Mouse (Mus musculus) spleen, adult 2 months (tissue): Measurements from ENCODE around the gene Gm6993. TPM values are rescaled to one million over a fixed set of nuclear protein-coding genes. Genes with fewer than 3 reads are reported as not detected.

ENCODE experiments used
- DNase-seq, 2 experiments: peaks; one replicate each; pipeline versions ENCODE4 v3.0.0 to v3.0.0-alpha.2; 2012 to 2021; ENCODE audit warnings: low spot score in 2 of 2, low read depth in 1 of 2
- H3K27ac ChIP-seq: fragments of 200-500 bp; 2 replicates; pipeline ENCODE4 v1.5.1; 2012; ENCODE audit warnings: low read length, inconsistent platforms; ENCODE audit not compliant: insufficient read depth
- H3K27me3 ChIP-seq: fragments of 200-500 bp; 2 replicates; pipeline ENCODE4 v1.6.1; 2012; ENCODE audit warnings: mild to moderate bottlenecking, moderate library complexity, low read length, inconsistent platforms; ENCODE audit not compliant: control insufficient read depth, insufficient read depth
- H3K36me3 ChIP-seq: fragments of 200-500 bp; 2 replicates; pipeline ENCODE4 v1.6.1; 2012; ENCODE audit warnings: mild to moderate bottlenecking, low read length, inconsistent platforms; ENCODE audit not compliant: control insufficient read depth, insufficient read depth
- H3K4me1 ChIP-seq: fragments of 200-500 bp; 2 replicates; pipeline ENCODE4 v1.6.1; 2011; ENCODE audit warnings: inconsistent platforms; ENCODE audit not compliant: control insufficient read depth, insufficient read depth, insufficient read length
- H3K4me3 ChIP-seq: fragments of 200-500 bp; 2 replicates; pipeline ENCODE4 v1.5.1; 2011; ENCODE audit warnings: mild to moderate bottlenecking, inconsistent platforms; ENCODE audit not compliant: insufficient read depth, insufficient read length; ENCODE audit errors: extremely low read depth
- CTCF ChIP-seq: fragments of 200-500 bp; IDR thresholded peaks from 2 replicates; pipeline ENCODE4 v1.5.1; 2011; ENCODE audit warnings: mild to moderate bottlenecking, inconsistent platforms; ENCODE audit not compliant: insufficient read depth, insufficient read length, insufficient replicate concordance; ENCODE audit errors: extremely low read depth
- POLR2A ChIP-seq: fragments of 200-500 bp; IDR thresholded peaks from 2 replicates; pipeline ENCODE4 v1.6.1; 2011; ENCODE audit warnings: low read depth, low read length, inconsistent platforms
- WGBS: fragments of 180-500 bp; shearing (Covaris S2); methylation state at CpG from one replicate; pipeline ENCODE4 v1.1.7; 2018; 5-methylcytosine and 5-hydroxymethylcytosine counted together
- polyA plus RNA-seq: library from polyadenylated mRNA; depleted of rRNA; stranded (reverse); fragments of >200 nt; gene quantifications from 2 replicates; pipeline ENCODE4 v1.2.3, GENCODE M21; 2012; rRNA removed

Gene Gm6993
- polyA plus RNA-seq = not detected in 2 replicates

- Histone ChIP-seq H3K27ac (no peak within 1 kb of the TSS), H3K36me3 (no peaks in the 10 kb centered on the region), H3K4me1 (no peaks in the 10 kb centered on the region), H3K27me3 (no peaks in the 10 kb centered on the region; the same call in 1 of the 2 replicates), H3K4me3 (no peak within 1 kb of the TSS)
- TF ChIP-seq POLR2A (no peak), CTCF (no peak)
- no peak for DNase-seq
- WGBS = 84% methylated on average over 5 of the region's 5 CpGs
Observed at GRCm38 (mm10) chr12:31240470-31240869, at the start of gene Gm6993. Gm6993 (plus strand) TSS chr12:31240770.

- Histone ChIP-seq H3K4me3 (no peak overlapping the region), H3K27me3 (no peaks in the 10 kb centered on the region), H3K4me1 (no peaks in the 10 kb centered on the region), H3K27ac (no peak overlapping the region), H3K36me3 (no peaks in the 10 kb centered on the region)
- 70% methylated on average over 8 of the region's 8 CpGs for WGBS
- no peak for TF ChIP-seq POLR2A
- no peak for TF ChIP-seq CTCF
- DNase-seq = no peak
Observed at GRCm38 (mm10) chr12:31191329-31191954, 49.1 kb upstream of the Gm6993 start.

GRCm38 (mm10) chr12:31202509-31202908 is 38.1 kb upstream of the Gm6993 start:
- Histone ChIP-seq H3K4me1 (no peaks in the 10 kb centered on the region), H3K27ac (no peak overlapping the region), H3K27me3 (no peaks in the 10 kb centered on the region), H3K4me3 (no peak overlapping the region), H3K36me3 (no peaks in the 10 kb centered on the region)
- 96% methylated on average over 1 of the region's 1 CpGs for WGBS
- no peak for DNase-seq
- TF ChIP-seq POLR2A (no peak), CTCF (no peak)

- no peaks in the 10 kb centered on the region for H3K27me3 ChIP-seq
- no peak overlapping the region for H3K4me3 ChIP-seq
- no peaks in the 10 kb centered on the region for H3K36me3 ChIP-seq
- no peak for DNase-seq
- WGBS = 87% methylated on average over 6 of the region's 6 CpGs
- no peak for TF ChIP-seq CTCF
- TF ChIP-seq POLR2A = no peak
- H3K4me1 ChIP-seq = no peaks in the 10 kb centered on the region
- no peak overlapping the region for H3K27ac ChIP-seq
Observed at GRCm38 (mm10) chr12:31203746-31204455, 36.7 kb upstream of the Gm6993 start.

GRCm38 (mm10) chr12:31204898-31205297 is 35.7 kb upstream of the Gm6993 start:
- Histone ChIP-seq H3K4me1 (no peaks in the 10 kb centered on the region), H3K4me3 (no peak overlapping the region), H3K27ac (no peak overlapping the region), H3K27me3 (no peaks in the 10 kb centered on the region), H3K36me3 (no peaks in the 10 kb centered on the region)
- WGBS = 97% methylated on average over 3 of the region's 3 CpGs
- no peak for DNase-seq
- TF ChIP-seq POLR2A (no peak), CTCF (no peak)

GRCm38 (mm10) chr12:31205983-31206633 is 34.5 kb upstream of the Gm6993 start:
- Histone ChIP-seq H3K27ac (no peak overlapping the region), H3K36me3 (no peaks in the 10 kb centered on the region), H3K4me1 (no peaks in the 10 kb centered on the region), H3K4me3 (no peak overlapping the region), H3K27me3 (no peaks in the 10 kb centered on the region)
- DNase-seq = no peak
- 80% methylated on average over 10 of the region's 10 CpGs for WGBS
- TF ChIP-seq POLR2A (no peak), CTCF (no peak)
